Mouse (Mus musculus): ENCODE data around the gene Tusc2.

DNA sequence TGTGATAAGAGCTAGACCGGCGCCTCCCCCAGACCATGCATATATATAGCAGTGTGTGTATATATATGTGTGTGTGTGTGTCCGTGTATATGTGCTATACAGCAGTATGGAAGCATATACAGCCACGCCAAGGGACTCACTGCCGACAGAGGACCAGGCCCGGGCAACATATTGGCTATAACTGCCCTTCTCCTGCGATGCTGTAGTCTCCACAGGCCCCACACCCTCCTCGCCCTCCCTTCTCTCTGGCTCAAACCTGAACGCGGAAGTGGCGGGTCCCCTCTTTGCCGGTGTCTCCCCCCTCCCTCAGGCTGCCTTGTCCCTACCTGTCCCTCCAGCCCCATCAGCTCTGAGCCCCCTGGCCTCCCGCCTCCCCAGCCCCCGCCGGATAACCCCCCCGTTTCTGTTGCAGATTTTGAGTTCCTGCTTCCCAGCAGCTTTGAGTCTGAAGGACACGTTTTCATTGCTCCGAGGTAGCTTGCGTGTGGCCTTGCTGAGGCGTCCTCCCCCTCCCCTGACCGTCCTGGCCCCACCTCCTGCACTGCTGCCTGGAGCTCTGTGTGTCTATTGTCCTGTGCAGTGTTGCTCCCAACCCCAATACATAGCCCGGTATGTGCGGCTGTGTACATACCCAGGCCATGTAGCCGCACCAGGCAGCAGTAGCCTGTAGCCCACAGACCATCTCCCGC lies 41.2 kb upstream of the Tusc2 start:
- TF ChIP-seq CTCF (IDR thresholded peaks at IDR 0.05), result no peak
- no peak for TF ChIP-seq EP300 (IDR thresholded peaks at IDR 0.05; ENCODE audit: insufficient read depth, low read depth, low read length)

Data from heart, adult 2 months (tissue).